Mouse (Mus musculus) kidney, adult 9 months (tissue): ENCODE results near the gene Ubxn1.
"Not testable (repeated sequence)": the region's sequence is repeated elsewhere in the genome, so short reads cannot be mapped to it uniquely, and the experiment has no call there.

Source experiments
- DNase-seq: peaks from one replicate; pipeline ENCODE4 v3.0.0; 2022

The Ubxn1 gene

DNA sequence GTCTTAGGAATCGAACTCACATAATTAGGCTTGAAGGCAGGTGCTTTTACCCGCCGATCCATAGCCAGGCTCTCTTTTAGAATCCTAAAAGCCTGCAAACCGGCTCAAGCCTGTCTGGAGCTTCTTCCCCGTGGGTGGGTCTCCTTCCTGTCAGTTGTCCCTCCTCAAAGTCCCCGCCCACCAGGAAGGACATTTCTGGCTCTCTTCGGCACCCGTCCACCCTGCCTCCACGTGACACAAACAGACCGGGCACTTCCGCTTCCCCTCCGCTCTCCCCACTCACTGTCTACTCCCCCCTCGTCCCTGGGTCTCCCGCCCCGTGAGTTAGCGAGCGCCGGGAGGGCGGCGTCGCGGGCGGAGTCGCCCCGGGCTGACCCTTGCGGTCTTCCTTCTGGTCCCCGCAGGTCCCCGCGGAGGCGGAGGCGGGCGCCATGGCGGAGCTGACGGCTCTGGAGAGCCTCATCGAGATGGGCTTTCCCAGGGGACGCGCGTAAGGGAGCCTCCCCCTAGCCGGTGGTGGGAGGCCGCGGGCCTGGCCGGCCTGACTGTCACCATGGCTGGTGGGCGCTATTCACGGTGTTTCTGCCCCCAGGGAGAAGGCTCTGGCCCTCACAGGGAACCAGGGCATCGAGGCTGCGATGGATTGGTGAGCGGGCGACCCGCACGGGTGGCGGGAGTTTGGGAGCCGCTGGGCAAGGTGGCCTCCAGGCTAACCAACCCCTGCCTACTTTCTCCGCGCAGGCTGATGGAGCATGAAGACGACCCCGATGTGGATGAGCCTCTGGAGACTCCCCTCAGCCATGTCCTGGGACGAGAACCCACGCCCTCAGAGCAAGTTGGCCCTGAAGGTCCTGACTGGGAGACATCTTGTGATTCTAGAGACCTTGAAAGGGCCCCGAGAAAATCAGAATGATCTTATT is at the start of gene Ubxn1:
Ubxn1 (plus strand) TSS at position 230 of the 920 bp plus-strand sequence.
- peak; percentile 99 for DNase-seq

- no peak for DNase-seq
These were observed 48.6 kb upstream of the Ubxn1 start for GRCm38 (mm10) chr19:8822696-8823095.

DNA sequence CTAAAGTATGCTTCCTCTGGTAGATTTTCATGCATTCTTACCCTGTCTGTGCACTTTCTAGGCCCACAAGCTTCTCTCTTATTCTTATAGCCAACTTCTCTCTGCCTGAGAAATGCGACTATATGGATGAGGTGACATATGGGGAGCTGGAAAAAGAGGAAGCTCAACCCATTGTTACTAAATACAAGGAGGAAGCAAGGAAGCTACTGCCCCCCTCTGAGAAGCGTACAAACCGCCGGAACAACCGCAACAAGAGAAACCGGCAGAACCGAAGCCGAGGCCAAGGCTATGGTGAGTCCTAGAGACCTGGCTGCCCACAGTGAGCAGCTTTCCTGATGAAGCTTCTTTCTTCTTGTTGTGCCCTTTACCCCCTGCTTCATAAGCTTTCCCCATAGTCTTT is 41.6 kb upstream of the Ubxn1 start, which contains the start of gene AC129217.1:
AC129217.1 (plus strand) TSS at position 114 of the 400 bp plus-strand sequence.
- DNase-seq, result no peak

DNA sequence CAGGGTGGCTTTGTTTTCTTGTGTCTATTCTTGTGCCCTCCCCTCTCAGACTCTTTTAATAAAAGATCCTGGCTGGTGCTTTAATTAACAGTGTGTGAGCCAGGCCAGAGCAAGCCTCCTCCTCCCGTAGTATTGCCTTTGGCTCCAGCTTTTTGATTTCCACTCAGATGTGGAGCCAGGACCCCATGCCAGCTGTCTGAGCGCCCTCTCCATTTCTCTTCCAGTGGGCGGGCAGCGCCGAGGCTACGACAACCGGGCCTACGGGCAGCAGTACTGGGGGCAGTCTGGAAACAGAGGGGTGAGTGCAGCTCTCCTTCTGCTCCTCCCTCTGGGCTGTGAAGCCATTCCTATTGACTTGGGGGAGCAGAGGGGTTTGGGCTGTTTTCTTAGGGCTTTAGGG is 40.6 kb upstream of the Ubxn1 start:
- DNase-seq, result no peak

GRCm38 (mm10) chr19:8831262-8831661 is 40.0 kb upstream of the Ubxn1 start:
- no peak for DNase-seq

DNA sequence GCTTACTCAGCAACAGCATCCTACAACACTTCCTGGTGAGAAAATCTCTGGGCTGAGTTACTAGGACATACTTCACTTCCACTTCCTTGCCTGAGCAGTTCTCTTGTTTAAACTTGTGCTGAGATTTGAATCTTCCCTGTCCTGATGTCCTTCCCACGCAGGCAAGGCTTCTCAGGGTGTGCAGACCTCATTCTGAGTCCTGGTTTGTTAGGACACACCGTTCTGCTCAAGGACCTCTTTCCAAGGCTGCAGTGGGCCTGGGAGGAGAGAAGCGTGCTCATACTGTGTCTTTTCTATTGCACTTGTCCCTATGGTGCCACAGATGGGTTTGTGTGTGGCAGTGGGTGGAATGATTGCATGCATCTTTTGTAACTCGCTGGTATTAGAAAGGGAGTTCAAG is 38.3 kb upstream of the Ubxn1 start:
- no peak for DNase-seq

GRCm38 (mm10) chr19:8836327-8836726 is 35.0 kb upstream of the Ubxn1 start:
- DNase-seq, result not testable (repeated sequence)

DNA sequence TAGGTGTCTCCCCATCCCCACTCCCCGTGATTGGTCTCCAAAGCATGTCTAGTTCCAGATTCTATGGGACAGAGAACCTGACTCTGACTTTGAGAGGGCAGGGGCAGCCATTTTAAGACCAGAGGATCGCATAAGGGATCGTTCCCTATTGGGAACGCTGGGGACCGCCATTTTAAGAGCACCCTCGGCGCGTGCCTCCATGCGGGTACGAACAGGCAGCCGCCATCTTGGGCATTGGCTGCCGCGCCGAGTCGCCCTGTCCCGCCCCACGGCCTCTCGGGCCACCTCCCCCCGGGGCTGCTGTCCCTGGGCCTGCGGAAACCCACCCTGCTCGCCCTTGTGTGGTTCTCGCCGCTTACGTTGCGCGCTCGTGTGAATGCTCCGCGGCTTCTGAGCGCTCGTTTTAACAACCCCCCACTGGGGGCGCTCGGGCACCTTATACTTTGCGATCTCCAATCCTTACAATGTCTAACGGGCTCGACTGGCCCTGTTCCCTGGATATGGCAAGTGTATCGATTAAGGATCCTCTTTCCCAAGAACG is 34.0 kb upstream of the Ubxn1 start, which contains the start of gene Bscl2:
Bscl2 (plus strand) TSS at position 217 of the 541 bp plus-strand sequence.
- DNase-seq, result peak; percentile 90

GRCm38 (mm10) chr19:8838041-8838730 is 33.1 kb upstream of the Ubxn1 start:
- peak; percentile 83 for DNase-seq

- no peak for DNase-seq
These were observed 32.0 kb upstream of the Ubxn1 start, which contains the start of gene Gng3 for GRCm38 (mm10) chr19:8839103-8839907. Gng3 (minus strand) TSS chr19:8839194.

DNA sequence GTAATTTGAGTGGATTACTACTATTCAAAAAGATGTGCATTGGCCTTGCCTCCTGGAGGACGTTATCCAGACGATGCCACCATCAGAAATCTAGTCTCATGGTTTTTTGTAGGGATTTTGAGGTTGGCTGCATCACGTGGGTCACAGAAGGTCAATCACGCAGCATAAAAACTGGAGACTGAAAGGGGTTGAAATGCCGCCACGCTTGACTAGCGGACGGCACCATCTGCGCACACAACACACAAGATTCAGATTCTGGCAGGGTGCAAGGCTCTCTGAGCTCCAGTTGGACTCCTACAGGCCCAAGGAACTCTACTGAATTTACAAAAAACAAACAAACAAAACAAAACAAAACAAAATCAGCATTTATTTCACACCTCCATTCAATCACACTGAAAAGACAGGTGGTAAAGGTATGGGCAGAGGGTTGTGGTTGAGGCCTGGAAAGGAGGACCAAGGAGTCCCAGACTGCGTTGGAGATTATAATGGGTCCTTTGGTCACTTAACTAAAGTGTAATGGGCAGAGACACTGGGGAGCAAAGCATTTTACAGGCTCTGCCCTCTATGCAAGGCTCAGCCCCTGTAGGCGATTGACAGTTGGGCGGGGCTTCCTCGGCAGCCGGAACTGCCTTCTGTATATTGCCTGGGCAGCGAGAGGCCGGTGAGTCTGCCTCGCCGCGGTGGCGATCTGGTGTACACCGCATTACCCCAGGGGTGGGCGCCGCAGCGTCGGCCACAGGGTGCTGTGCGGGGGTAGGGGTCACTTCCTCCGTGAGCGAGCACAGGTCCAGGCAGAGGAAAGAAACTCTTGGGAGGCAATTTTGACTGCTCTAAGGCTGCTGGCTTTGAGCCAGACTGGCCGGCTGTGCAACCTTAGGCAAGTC is 31.1 kb upstream of the Ubxn1 start:
- DNase-seq, result peak; percentile 87

DNA sequence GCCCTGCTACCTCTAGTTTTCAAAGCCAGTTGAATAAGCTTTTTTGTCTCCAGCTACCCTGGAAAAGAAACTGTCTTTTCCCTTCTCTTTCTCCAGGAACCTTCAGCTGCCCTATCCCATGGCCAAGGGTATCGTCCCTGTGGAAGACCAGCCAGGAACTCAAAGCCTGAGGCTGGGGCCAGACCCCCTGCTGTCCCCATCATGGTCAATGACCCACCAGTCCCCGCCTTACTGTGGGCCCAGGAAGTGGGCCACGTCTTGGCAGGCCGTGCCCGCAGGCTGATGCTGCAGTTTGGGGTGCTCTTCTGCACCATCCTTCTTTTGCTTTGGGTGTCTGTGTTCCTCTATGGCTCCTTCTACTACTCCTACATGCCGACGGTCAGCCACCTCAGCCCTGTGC is 30.3 kb upstream of the Ubxn1 start:
- DNase-seq, result no peak

GRCm38 (mm10) chr19:8842961-8843360 is 28.3 kb upstream of the Ubxn1 start:
- DNase-seq, result no peak

DNA sequence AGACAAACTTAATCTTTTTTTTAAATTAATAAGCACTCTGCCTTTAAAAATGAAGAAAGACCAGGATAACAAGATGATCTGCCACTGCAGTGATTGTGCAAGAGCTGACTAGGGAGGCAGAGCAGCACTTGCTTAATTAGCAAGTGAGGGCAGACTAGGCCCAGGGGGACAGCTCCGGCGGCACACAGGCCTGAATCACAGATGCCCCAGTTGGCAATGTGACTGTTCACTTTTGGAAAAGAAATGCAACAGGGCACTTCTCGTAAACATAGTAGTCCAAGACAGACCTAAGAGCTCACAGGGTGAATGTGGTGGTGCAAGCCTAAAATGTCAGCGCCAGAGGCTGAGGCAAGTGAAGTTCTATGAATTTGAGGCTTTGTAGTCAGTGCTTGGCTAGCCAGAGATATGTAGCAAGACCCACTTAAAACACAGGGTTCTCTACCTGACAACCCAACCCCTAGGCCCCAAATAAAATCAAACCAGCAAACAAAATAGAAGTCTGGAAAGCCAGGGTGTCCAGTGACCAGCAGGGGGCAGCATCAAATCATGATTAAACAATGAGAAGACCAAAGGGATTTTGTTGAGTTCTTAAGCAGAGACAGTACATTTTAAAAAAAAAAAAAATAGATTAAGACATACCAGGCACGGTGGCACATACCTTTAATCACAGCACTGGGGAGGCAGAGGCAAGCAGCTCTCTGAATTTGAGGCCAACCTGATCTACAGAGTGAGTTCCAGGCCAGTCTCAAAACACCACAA is 26.7 kb upstream of the Ubxn1 start:
- DNase-seq, result peak; percentile 83

- DNase-seq, result no peak
These were observed 22.9 kb upstream of the Ubxn1 start for GRCm38 (mm10) chr19:8848356-8848755.

DNA sequence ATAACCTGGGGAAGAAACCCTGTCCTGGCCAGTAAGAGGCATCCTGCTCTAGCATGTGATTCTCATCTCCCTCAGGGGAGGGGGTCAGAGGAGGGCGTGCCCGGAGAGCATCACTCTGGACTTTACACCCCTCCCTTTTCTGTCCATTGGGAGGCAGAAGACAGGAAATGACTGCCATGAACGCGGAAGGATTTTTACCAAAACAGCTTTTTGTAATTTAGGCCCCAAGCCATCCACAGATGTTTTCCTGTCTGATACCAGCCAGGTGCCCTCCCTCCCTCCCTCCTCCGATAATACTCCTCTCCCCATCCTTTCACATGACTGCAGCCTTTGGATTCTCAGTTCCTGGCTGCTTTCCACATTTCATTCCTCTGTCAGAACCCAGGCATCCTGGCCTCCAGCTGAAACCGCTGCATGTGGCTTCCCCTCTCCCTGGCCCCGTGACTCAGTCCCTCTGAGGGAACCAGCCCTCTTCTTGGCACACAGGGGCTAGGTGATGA is 20.8 kb upstream of the Ubxn1 start, which contains the start of gene Lrrn4cl:
Lrrn4cl (plus strand) TSS at position 367 of the 500 bp plus-strand sequence.
- DNase-seq, result no peak

DNA sequence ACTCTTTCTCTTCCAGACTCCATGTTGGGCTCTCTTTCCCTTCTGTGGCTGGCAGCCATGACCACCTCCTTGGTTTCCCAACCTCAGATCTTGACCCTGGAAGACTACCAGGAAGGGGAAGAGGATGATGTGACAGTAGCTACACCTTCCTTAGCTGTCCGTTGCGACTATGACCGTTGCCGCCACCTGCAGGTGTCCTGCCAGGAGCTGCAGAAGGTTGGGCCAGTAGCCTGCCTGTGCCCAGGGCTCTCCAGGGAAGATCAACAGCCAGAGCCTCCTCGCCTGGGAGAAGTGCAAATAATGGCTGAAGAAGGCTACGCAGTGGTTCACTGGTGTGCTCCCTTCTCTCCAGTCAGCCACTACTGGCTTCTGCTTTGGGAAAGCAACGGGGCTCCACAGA is 19.7 kb upstream of the Ubxn1 start:
- no peak for DNase-seq

DNA sequence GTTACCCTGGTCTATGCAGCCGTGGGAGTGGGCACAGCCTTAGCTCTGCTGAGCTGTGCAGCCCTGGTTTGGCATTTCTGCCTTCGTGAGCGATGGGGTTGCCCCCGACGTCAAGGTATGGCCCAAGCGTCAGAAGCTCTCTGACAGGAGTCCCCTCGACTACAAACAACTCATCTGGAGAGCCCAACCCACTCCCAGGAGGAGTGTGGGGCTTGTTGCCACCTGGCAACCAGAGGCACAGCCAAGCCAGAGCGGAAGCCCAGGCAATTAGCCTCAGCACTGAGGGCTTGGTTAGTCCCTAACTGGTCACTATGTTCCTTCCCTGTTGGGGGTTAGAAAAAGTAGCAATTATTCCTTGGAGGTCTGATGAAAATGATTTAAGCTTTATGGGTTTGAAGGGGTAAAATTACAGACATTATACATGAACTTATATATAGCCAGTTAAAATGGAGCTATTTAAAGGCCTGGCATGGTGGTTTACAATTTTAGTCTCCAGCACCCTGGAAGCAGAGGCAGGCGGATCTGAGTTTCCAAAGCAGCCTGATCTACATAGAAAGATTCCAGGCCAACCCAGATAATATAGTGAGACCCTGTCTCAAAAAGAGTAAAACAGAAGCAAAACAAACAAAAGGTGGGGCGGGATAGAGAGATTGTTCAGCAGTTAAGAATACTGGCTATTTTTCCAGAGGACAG is 18.9 kb upstream of the Ubxn1 start:
- DNase-seq, result no peak

GRCm38 (mm10) chr19:8853117-8853516 is 18.2 kb upstream of the Ubxn1 start:
- no peak for DNase-seq

GRCm38 (mm10) chr19:8857689-8858088 is 13.6 kb upstream of the Ubxn1 start:
- DNase-seq, result peak; percentile 63
